Mouse (Mus musculus) MEL (cell line): ENCODE measurements around the gene Phxr2.

ENCODE experiments used
- CHD2 ChIP-seq: IDR thresholded peaks from 2 replicates; pipeline ENCODE4 v1.6.1; 2011; ENCODE audit warnings: low read length, improper control_type of control experiment
- CTCF ChIP-seq, 3 experiments: IDR thresholded peaks in 2 of 3; conservative IDR thresholded peaks in 1 of 3; 2 replicates each; pipeline ENCODE4 v1.5.1; 2011 to 2012; ENCODE audit warnings: low read length in 3 of 3, low read depth in 2 of 3, mild to moderate bottlenecking in 2 of 3, improper control_type of control experiment in 1 of 3, inconsistent platforms in 1 of 3, mixed read lengths in 1 of 3, moderate library complexity in 1 of 3; ENCODE audit not compliant: control insufficient read depth in 1 of 3, insufficient read depth in 1 of 3, poor library complexity in 1 of 3, severe bottlenecking in 1 of 3
- ELF1 ChIP-seq: IDR thresholded peaks from 2 replicates; pipeline ENCODE4 v1.6.1; 2014; ENCODE audit warnings: low read depth, mild to moderate bottlenecking, inconsistent platforms, low read length, improper control_type of control experiment, moderate library complexity
- EP300 ChIP-seq, 2 experiments: IDR thresholded peaks; 2 replicates each; pipeline ENCODE4 v1.6.1; 2011; ENCODE audit warnings: improper control_type of control experiment in 2 of 2, low read length in 2 of 2, low read depth in 1 of 2, mild to moderate bottlenecking in 1 of 2
- GATA1 ChIP-seq: IDR thresholded peaks from 2 replicates; pipeline ENCODE4 v1.6.1; 2011; ENCODE audit warnings: low read depth, low read length, improper control_type of control experiment
- HCFC1 ChIP-seq: IDR thresholded peaks from 2 replicates; pipeline ENCODE4 v1.6.1; 2012; ENCODE audit warnings: low read depth, mild to moderate bottlenecking, inconsistent platforms, low read length, improper control_type of control experiment, moderate library complexity
- MAX ChIP-seq: IDR thresholded peaks from 2 replicates; pipeline ENCODE4 v1.6.1; 2011; ENCODE audit warnings: low read length, improper control_type of control experiment
- NELFE ChIP-seq: IDR thresholded peaks from 2 replicates; pipeline ENCODE4 v1.6.1; 2011; ENCODE audit warnings: low read depth, low read length, improper control_type of control experiment
- POLR2A ChIP-seq, 2 experiments: IDR thresholded peaks; 2 replicates each; pipeline ENCODE4 v1.6.1; 2011 to 2012; ENCODE audit warnings: low read length in 2 of 2, mild to moderate bottlenecking in 2 of 2, control low read depth in 1 of 2, improper control_type of control experiment in 1 of 2, low read depth in 1 of 2, moderate library complexity in 1 of 2; ENCODE audit not compliant: control insufficient read depth in 1 of 2, insufficient read depth in 1 of 2, poor library complexity in 1 of 2
- RAD21 ChIP-seq: IDR thresholded peaks from 2 replicates; pipeline ENCODE4 v1.6.1; 2011; ENCODE audit warnings: mild to moderate bottlenecking, low read depth, low read length, improper control_type of control experiment
- SIN3A ChIP-seq: IDR thresholded peaks from 2 replicates; pipeline ENCODE4 v1.6.1; 2012; ENCODE audit warnings: low read length, improper control_type of control experiment, inconsistent platforms
- ZC3H11A ChIP-seq: IDR thresholded peaks from 2 replicates; pipeline ENCODE4 v1.6.1; 2012; ENCODE audit warnings: low read depth, mild to moderate bottlenecking, inconsistent platforms, low read length, improper control_type of control experiment
- ZKSCAN1 ChIP-seq: IDR thresholded peaks from 2 replicates; pipeline ENCODE4 v1.6.1; 2012; ENCODE audit warnings: low read depth, mild to moderate bottlenecking, inconsistent platforms, low read length, improper control_type of control experiment, moderate library complexity

- TF ChIP-seq RAD21: no peak
- no peak for TF ChIP-seq ZKSCAN1
- TF ChIP-seq CTCF (IDR thresholded peaks at IDR 0.05 in 2 of 3, conservative IDR thresholded peaks at IDR 0.05 in 1 of 3; ENCODE audit: control insufficient read depth in 1 of 3, insufficient read depth in 1 of 3, low read depth in 2 of 3, low read length in 3 of 3, poor library complexity in 1 of 3, severe bottlenecking in 1 of 3): no peak
- no peak for TF ChIP-seq POLR2A (IDR thresholded peaks at IDR 0.05; ENCODE audit: control insufficient read depth in 1 of 2, insufficient read depth in 1 of 2, low read depth in 1 of 2, low read length in 2 of 2, poor library complexity in 1 of 2)
- no peak for TF ChIP-seq ZC3H11A
- TF ChIP-seq MAX: no peak
- no peak for TF ChIP-seq EP300 (IDR thresholded peaks at IDR 0.05; ENCODE audit: low read depth in 1 of 2, low read length in 2 of 2)
- TF ChIP-seq GATA1: no peak
- TF ChIP-seq SIN3A: no peak
- TF ChIP-seq HCFC1: no peak
- no peak for TF ChIP-seq ELF1
- no peak for TF ChIP-seq NELFE
- TF ChIP-seq CHD2: no peak
Observed at GRCm38 (mm10) chr10:99117876-99118275, 8.2 kb downstream of the Phxr2 start.
